Mouse (Mus musculus) thymus, adult 2 months (tissue): Measurements from ENCODE around the gene Pih1d2. TPM values are rescaled to one million over a fixed set of nuclear protein-coding genes. Genes with fewer than 3 reads are reported as not detected.

ENCODE experiments used
- DNase-seq: peaks from one replicate; pipeline ENCODE4 v3.0.0; 2021
- H3K27ac ChIP-seq: fragments of 200-500 bp; 2 replicates; pipeline ENCODE4 v1.5.1; 2012; ENCODE audit warnings: low read length, control low read depth; ENCODE audit not compliant: control insufficient read depth, insufficient read depth
- H3K27me3 ChIP-seq: fragments of 200-500 bp; 2 replicates; pipeline ENCODE4 v1.6.1; 2012; ENCODE audit warnings: mild to moderate bottlenecking, low read length, moderate library complexity, mixed read lengths; ENCODE audit not compliant: control insufficient read depth, insufficient read depth
- H3K36me3 ChIP-seq: fragments of 200-500 bp; 2 replicates; pipeline ENCODE4 v1.6.1; 2012; ENCODE audit warnings: mild to moderate bottlenecking, low read length, moderate library complexity; ENCODE audit not compliant: control insufficient read depth, insufficient read depth
- H3K4me1 ChIP-seq: fragments of 200-500 bp; replicated peaks from 2 replicates; pipeline ENCODE4 v1.6.1; 2012; ENCODE audit warnings: low read length; ENCODE audit not compliant: control insufficient read depth, insufficient read depth
- H3K4me3 ChIP-seq: fragments of 200-500 bp; 2 replicates; pipeline ENCODE4 v1.5.1; 2012; ENCODE audit warnings: mild to moderate bottlenecking, low read length, control low read depth, moderate library complexity; ENCODE audit not compliant: control insufficient read depth, insufficient read depth
- CTCF ChIP-seq: fragments of 200-500 bp; IDR thresholded peaks from 2 replicates; pipeline ENCODE4 v1.5.1; 2012; ENCODE audit warnings: mild to moderate bottlenecking, control low read depth, low read length, moderate library complexity, borderline replicate concordance; ENCODE audit not compliant: control insufficient read depth, poor library complexity, insufficient read depth; ENCODE audit errors: extremely low read depth
- POLR2A ChIP-seq: fragments of 200-500 bp; IDR thresholded peaks from 2 replicates; pipeline ENCODE4 v1.6.1; 2012; ENCODE audit warnings: mild to moderate bottlenecking, low read length, control low read depth, moderate library complexity; ENCODE audit not compliant: control insufficient read depth, poor library complexity, insufficient read depth; ENCODE audit errors: extremely low read depth
- WGBS: fragments of 180-500 bp; shearing (Covaris S2); methylation state at CpG from one replicate; pipeline ENCODE4 v1.1.7; 2018; 5-methylcytosine and 5-hydroxymethylcytosine counted together
- polyA plus RNA-seq: library from polyadenylated mRNA; depleted of rRNA; stranded (reverse); fragments of >200 nt; gene quantifications from 2 replicates; pipeline ENCODE4 v1.2.3, GENCODE M21; 2012

Pih1d2 gene
- polyA plus RNA-seq, 1 experiment = 0.85 TPM

- no peaks in the 10 kb centered on the region for H3K36me3 ChIP-seq
- 90% methylated on average over 4 of the region's 4 CpGs for WGBS
- TF ChIP-seq POLR2A (no peak), CTCF (no peak)
- H3K27ac ChIP-seq = no peak overlapping the region
- no peak for DNase-seq
- no peak overlapping the region for H3K4me3 ChIP-seq
- H3K4me1 ChIP-seq = peaks cover 4% of the 10 kb centered on the region
- H3K27me3 ChIP-seq = no peaks in the 10 kb centered on the region
Observed at GRCm38 (mm10) chr9:50586955-50587354, 30.2 kb upstream of the Pih1d2 start.

- Histone ChIP-seq H3K27me3 (no peaks in the 10 kb centered on the region), H3K4me1 (peaks cover 4% of the 10 kb centered on the region), H3K36me3 (no peaks in the 10 kb centered on the region; the same call in 1 of the 2 replicates), H3K4me3 (no peak overlapping the region), H3K27ac (no peak overlapping the region)
- TF ChIP-seq CTCF (no peak), POLR2A (no peak)
- DNase-seq = no peak
- 50% methylated on average over 10 of the region's 10 CpGs for WGBS
Observed at GRCm38 (mm10) chr9:50590856-50591518, 26.1 kb upstream of the Pih1d2 start.

GRCm38 (mm10) chr9:50592955-50593354 lies 24.2 kb upstream of the Pih1d2 start:
- Histone ChIP-seq H3K4me3 (no peak overlapping the region), H3K4me1 (peaks cover 4% of the 10 kb centered on the region), H3K36me3 (peaks cover 17% of the 10 kb centered on the region), H3K27me3 (no peaks in the 10 kb centered on the region), H3K27ac (no peak overlapping the region)
- TF ChIP-seq CTCF (no peak), POLR2A (no peak)
- 94% methylated on average over 9 of the region's 9 CpGs for WGBS
- DNase-seq = no peak

GRCm38 (mm10) chr9:50593544-50593943 lies 23.6 kb upstream of the Pih1d2 start:
- H3K4me3 ChIP-seq = no peak overlapping the region
- DNase-seq = peak; percentile 45
- H3K27ac ChIP-seq = no peak overlapping the region
- H3K4me1 ChIP-seq = peaks cover 4% of the 10 kb centered on the region
- TF ChIP-seq POLR2A (no peak), CTCF (no peak)
- peaks cover 23% of the 10 kb centered on the region for H3K36me3 ChIP-seq
- no peaks in the 10 kb centered on the region for H3K27me3 ChIP-seq
- 73% methylated on average over 3 of the region's 3 CpGs for WGBS

GRCm38 (mm10) chr9:50594794-50595417 lies 22.2 kb upstream of the Pih1d2 start:
- no peak overlapping the region for H3K4me3 ChIP-seq
- H3K27ac ChIP-seq = no peak overlapping the region
- TF ChIP-seq CTCF = no peak
- no peak for TF ChIP-seq POLR2A
- no peaks in the 10 kb centered on the region for H3K27me3 ChIP-seq
- DNase-seq = no peak
- 91% methylated on average over 12 of the region's 12 CpGs for WGBS
- peaks cover 33% of the 10 kb centered on the region for H3K36me3 ChIP-seq
- peaks cover 4% of the 10 kb centered on the region for H3K4me1 ChIP-seq

GRCm38 (mm10) chr9:50596973-50597372 lies 20.1 kb upstream of the Pih1d2 start:
- peaks cover 36% of the 10 kb centered on the region for H3K36me3 ChIP-seq
- 96% methylated on average over 8 of the region's 8 CpGs for WGBS
- H3K4me3 ChIP-seq = no peak overlapping the region
- no peak for DNase-seq
- H3K4me1 ChIP-seq = peaks cover under 1% of the 10 kb centered on the region; the same call in 1 of the 2 replicates
- H3K27me3 ChIP-seq = no peaks in the 10 kb centered on the region
- no peak overlapping the region for H3K27ac ChIP-seq
- TF ChIP-seq POLR2A (no peak), CTCF (no peak)

- peaks cover 33% of the 10 kb centered on the region for H3K36me3 ChIP-seq
Observed at GRCm38 (mm10) chr9:50601536-50601935, 15.6 kb upstream of the Pih1d2 start.

More at GRCm38 (mm10) chr9:50601536-50601935, 15.6 kb upstream of the Pih1d2 start:
- no peak overlapping the region for H3K27ac ChIP-seq
- peaks cover 15% of the 10 kb centered on the region for H3K4me1 ChIP-seq
- H3K27me3 ChIP-seq = no peaks in the 10 kb centered on the region
- no peak for TF ChIP-seq CTCF
- TF ChIP-seq POLR2A = no peak
- H3K4me3 ChIP-seq = no peak overlapping the region
- WGBS = 94% methylated on average over 6 of the region's 6 CpGs
- DNase-seq = no peak
